ENCODE assay signal across 8 mouse cellular contexts in genomic region chr10:4432123-4432931, GRCm38 (mm10). TPM values are rescaled to one million over a fixed set of nuclear protein-coding genes. Genes with fewer than 3 reads are reported as not detected.
DNase-seq lines count a peak whose midpoint lies in the region; ATAC-seq lines count a peak whose summit lies in the region.

Rmnd1 (minus strand) TSS chr10:4432388.
Armt1 (plus strand) TSS chr10:4432467.

- peaks cover 8% of the 10 kb centered on the region; the same call in 1 of the 2 replicates for H3K4me1 ChIP-seq in intestine, embryonic 14.5 days (replicated peaks; ENCODE audit: control insufficient read depth, insufficient read depth, low read length)

- H3K36me3 ChIP-seq in intestine, embryonic 14.5 days (ENCODE audit: control insufficient read depth, insufficient read depth, low read length), result peaks cover 20% of the 10 kb centered on the region

- ATAC-seq in intestine, embryonic 14.5 days (replicated peaks; ENCODE audit: low FRiP score, low TSS enrichment, low read depth), result peak; percentile 96

- H3K27ac ChIP-seq in intestine, embryonic 14.5 days (ENCODE audit: low read depth), result peak within 1 kb of the TSS; percentile 85

- peak within 1 kb of the TSS; percentile 83 for H3K9ac ChIP-seq in intestine, embryonic 14.5 days (ENCODE audit: low read length)

- WGBS in intestine, embryonic 14.5 days, result under 1% methylated on average over 62 of the region's 75 CpGs

- peak; percentile 96 to 97 for DNase-seq in adrenal gland, adult (ENCODE audit: inconsistent age in 2 of 2, low spot score in 1 of 2)
- DNase-seq in embryo, embryonic 10.5 days (ENCODE audit: low spot score), result peak; percentile 93
- DNase-seq in gastrocnemius, postnatal 25 days, result peak; percentile 96
- DNase-seq in intestine, embryonic 14.5 days (ENCODE audit: low spot score), result peak; percentile 96
- peak; percentile 93 to 96 for DNase-seq in left cerebral cortex, postnatal 14 days (ENCODE audit: low spot score in 2 of 2)
- DNase-seq in mesoderm, embryonic 11.5 days (ENCODE audit: low read depth, low spot score), result peak; percentile 97
- DNase-seq in right cerebral cortex, postnatal 36 days (ENCODE audit: low spot score in 2 of 2), result peak; percentile 91 to 93
- peak; percentile 97 for DNase-seq in yolk sac, embryonic 10.5 days (ENCODE audit: low spot score)

- no peaks in the 10 kb centered on the region for H3K9me3 ChIP-seq in intestine, embryonic 14.5 days (ENCODE audit: control insufficient read depth, low read length)

- H3K27me3 ChIP-seq in intestine, embryonic 14.5 days (replicated peaks; ENCODE audit: control insufficient read depth, insufficient read depth, low read length), result no peaks in the 10 kb centered on the region

- intact Hi-C loops in left cerebral cortex, postnatal 14 days (cut with DNase I), result no loop called here

- H3K4me2 ChIP-seq in intestine, embryonic 14.5 days (ENCODE audit: low read length), result peak within 1 kb of the TSS; percentile 88

- peak within 1 kb of the TSS; percentile 81 for H3K4me3 ChIP-seq in intestine, embryonic 14.5 days (ENCODE audit: low read depth, low read length)

RNA-seq across cellular contexts. Expression of gene Rmnd1, which starts in this region (rescaled TPM):
- 10 to 100 TPM; 38.2 to 39.9 TPM for total RNA-seq in gastrocnemius, postnatal 25 days (2021)
- 52.6 TPM in 2 replicates for polyA plus RNA-seq in intestine, embryonic 14.5 days (2014; fragmentation: Nextera tagmentation; extraction: Ambion mirVana)
- 10 to 100 TPM; 31.1 to 40.9 TPM for total RNA-seq in left cerebral cortex, postnatal 14 days (2021)

RNA-seq across cellular contexts. Expression of gene Armt1, which starts in this region (rescaled TPM):
- 10 to 100 TPM in 1 of 2 experiments, 1 to 10 TPM in 1; 9.8 to 11.1 TPM for total RNA-seq in gastrocnemius, postnatal 25 days (2021)
- 18.5 and 20.4 TPM in 2 replicates for polyA plus RNA-seq in intestine, embryonic 14.5 days (2014; fragmentation: Nextera tagmentation; extraction: Ambion mirVana)
- total RNA-seq in left cerebral cortex, postnatal 14 days (2021), result 10 to 100 TPM; 16.2 to 18.5 TPM

Comparison
In these comparisons a context has a peak if more than half of its experiments do, and no peak if none do; other contexts are left out.
1. Peak in every context shown above with its lines: DNase-seq, ATAC-seq, H3K4me3 ChIP-seq and H3K27ac ChIP-seq.